Mouse (Mus musculus): ENCODE data around the gene Fmnl1.

- TF ChIP-seq CTCF (IDR thresholded peaks at IDR 0.05; ENCODE audit: insufficient read depth, low read depth, low read length) (no peak), POLR2A (IDR thresholded peaks at IDR 0.05; ENCODE audit: insufficient read depth, low read depth, low read length) (no peak)
Measured at GRCm38 (mm10) chr11:103221437-103221836, 50.5 kb downstream of the Fmnl1 start.

All from olfactory bulb, adult 2 months (tissue).